Mouse (Mus musculus) macrophage (primary cell): ENCODE results near the gene Abcb6. TPM values are rescaled to one million over a fixed set of nuclear protein-coding genes. Genes with fewer than 3 reads are reported as not detected.

Experiments
- polyA plus RNA-seq: library from polyadenylated mRNA; stranded (reverse); fragments of 250-400 nt; gene quantifications from 3 replicates; pipeline ENCODE4 v1.2.4, GENCODE M21; 2018; ENCODE audit warnings: inconsistent platforms

The Abcb6 gene
- polyA plus RNA-seq, 1 experiment from 2014 or later: 5.1 TPM

Other genes with a start within 250 kb of the Abcb6 start
- not detected in 3 replicates for gene Cfap65, start 244.8 kb downstream of the Abcb6 start, polyA plus RNA-seq
- gene Ihh, start 228.7 kb downstream of the Abcb6 start, polyA plus RNA-seq: 0.06 to 0.19 TPM in 2 of 3 replicates, not detected in the other
- gene Nhej1, start 55.2 kb downstream of the Abcb6 start, polyA plus RNA-seq: 2.1 to 3.5 TPM (median 2.5 TPM) in 3 replicates
- not detected in 3 replicates for gene Slc23a3, start 46.5 kb downstream of the Abcb6 start, polyA plus RNA-seq
- gene Cnppd1, start 37.7 kb downstream of the Abcb6 start, polyA plus RNA-seq: 52.3 to 87.8 TPM (median 60.4 TPM) in 3 replicates
- gene Retreg2, start 37.6 kb downstream of the Abcb6 start, polyA plus RNA-seq: 56.8 to 88.1 TPM (median 67.2 TPM) in 3 replicates
- 16.6 to 24.7 TPM (median 21.2 TPM) in 3 replicates for gene Zfand2b, start 11.7 kb downstream of the Abcb6 start, polyA plus RNA-seq
- gene Ankzf1, start 11.8 kb upstream of the Abcb6 start, polyA plus RNA-seq: 7.3 to 11.6 TPM (median 9.2 TPM) in 3 replicates
- 9.0 to 21.6 TPM (median 10.2 TPM) in 3 replicates for gene Atg9a, start 11.8 kb upstream of the Abcb6 start, polyA plus RNA-seq
- 9.8 to 15.2 TPM (median 13.2 TPM) in 3 replicates for gene Glb1l, start 30.4 kb upstream of the Abcb6 start, polyA plus RNA-seq
- 31.1 to 48.8 TPM (median 46.3 TPM) in 3 replicates for gene Stk16, start 30.4 kb upstream of the Abcb6 start, polyA plus RNA-seq
- gene Tuba4a, start 39.5 kb upstream of the Abcb6 start, polyA plus RNA-seq: 23.4 to 32.3 TPM (median 23.9 TPM) in 3 replicates
- gene A630095N17Rik, start 51.7 kb upstream of the Abcb6 start, polyA plus RNA-seq: not detected in 3 replicates
- gene Dnajb2, start 56.0 kb upstream of the Abcb6 start, polyA plus RNA-seq: 9.7 to 10.3 TPM (median 10.1 TPM) in 3 replicates
- 0.04 to 0.26 TPM in 2 of 3 replicates, not detected in the other for gene Ptprn, start 84.1 kb upstream of the Abcb6 start, polyA plus RNA-seq
- gene Resp18, start 98.0 kb upstream of the Abcb6 start, polyA plus RNA-seq: not detected in 3 replicates
- 28.9 to 35.0 TPM (median 29.8 TPM) in 3 replicates for gene Dnpep, start 137.6 kb upstream of the Abcb6 start, polyA plus RNA-seq
- gene Des, start 179.9 kb upstream of the Abcb6 start, polyA plus RNA-seq: not detected in 3 replicates
- gene Speg, start 194.9 kb upstream of the Abcb6 start, polyA plus RNA-seq: 98.9 to 144 TPM (median 121 TPM) in 3 replicates